Mouse (Mus musculus): ENCODE measurements around the gene Ccdc93. TPM values are rescaled to one million over a fixed set of nuclear protein-coding genes. Genes with fewer than 3 reads are reported as not detected.

Gene Ccdc93
- polyA plus RNA-seq, 2 experiments from 2014 or later = 16.1 to 17.6 TPM

- no peak for ATAC-seq
Measured at GRCm38 (mm10) chr1:121448166-121448565, 17.3 kb downstream of the Ccdc93 start.

- ATAC-seq = no peak
Measured at GRCm38 (mm10) chr1:121451009-121451408, 20.2 kb downstream of the Ccdc93 start.

- ATAC-seq = no peak
Measured at GRCm38 (mm10) chr1:121452498-121452897, 21.6 kb downstream of the Ccdc93 start.

GRCm38 (mm10) chr1:121453053-121453452 is 22.2 kb downstream of the Ccdc93 start:
- no peak for ATAC-seq

GRCm38 (mm10) chr1:121454951-121455350 is 24.1 kb downstream of the Ccdc93 start:
- ATAC-seq = no peak

GRCm38 (mm10) chr1:121460077-121460476 is 29.2 kb downstream of the Ccdc93 start:
- no peak for ATAC-seq

GRCm38 (mm10) chr1:121461895-121462294 is 31.0 kb downstream of the Ccdc93 start:
- ATAC-seq = no peak

GRCm38 (mm10) chr1:121462643-121463042 is 31.8 kb downstream of the Ccdc93 start:
- no peak for ATAC-seq

GRCm38 (mm10) chr1:121463806-121464205 is 33.0 kb downstream of the Ccdc93 start:
- ATAC-seq = no peak

GRCm38 (mm10) chr1:121466276-121466675 is 35.4 kb downstream of the Ccdc93 start:
- ATAC-seq = no peak

GRCm38 (mm10) chr1:121468271-121468670 is 37.4 kb downstream of the Ccdc93 start:
- no peak for ATAC-seq

- no peak for ATAC-seq
Measured at GRCm38 (mm10) chr1:121471503-121471902, 40.7 kb downstream of the Ccdc93 start.

GRCm38 (mm10) chr1:121477716-121478115 is 46.9 kb downstream of the Ccdc93 start:
- no peak for ATAC-seq

GRCm38 (mm10) chr1:121478284-121478980 is 47.6 kb downstream of the Ccdc93 start:
- peak; percentile 34 for ATAC-seq

GRCm38 (mm10) chr1:121479403-121479802 is 48.6 kb downstream of the Ccdc93 start:
- no peak for ATAC-seq

- no peak for ATAC-seq
Measured at GRCm38 (mm10) chr1:121483091-121483490, 52.2 kb downstream of the Ccdc93 start.

GRCm38 (mm10) chr1:121486803-121487202 is 56.0 kb downstream of the Ccdc93 start:
- ATAC-seq = no peak

- ATAC-seq = no peak
Measured at GRCm38 (mm10) chr1:121490241-121490640, 59.4 kb downstream of the Ccdc93 start.

GRCm38 (mm10) chr1:121497093-121497492 is 66.2 kb downstream of the Ccdc93 start:
- no peak for ATAC-seq

GRCm38 (mm10) chr1:121508729-121509128 is 77.9 kb downstream of the Ccdc93 start:
- no peak for ATAC-seq

GRCm38 (mm10) chr1:121510420-121511140 is 79.7 kb downstream of the Ccdc93 start:
- ATAC-seq = no peak

- no peak for ATAC-seq
Measured at GRCm38 (mm10) chr1:121511186-121511585, 80.3 kb downstream of the Ccdc93 start.

GRCm38 (mm10) chr1:121511966-121512365 is 81.1 kb downstream of the Ccdc93 start:
- no peak for ATAC-seq

GRCm38 (mm10) chr1:121518609-121519008 is 87.8 kb downstream of the Ccdc93 start:
- ATAC-seq = no peak

All from CD4-positive, CD25-positive, alpha-beta regulatory T cell, adult 4 months (primary cell).